Mouse (Mus musculus) macrophage (primary cell): ENCODE data around the gene Limk1. TPM values are rescaled to one million over a fixed set of nuclear protein-coding genes. Genes with fewer than 3 reads are reported as not detected.

ENCODE experiments used
- H3K27ac ChIP-seq: fragments of 350-480 bp; formaldehyde crosslinking; 2 replicates; pipeline ENCODE4 v1.9.0; 2021
- H3K36me3 ChIP-seq: fragments of 350-480 bp; formaldehyde crosslinking; 2 replicates; pipeline ENCODE4 v1.9.0; 2021; ENCODE audit errors: inconsistent target
- H3K4me3 ChIP-seq: fragments of 350-480 bp; formaldehyde crosslinking; 2 replicates; pipeline ENCODE4 v1.9.0; 2021; ENCODE audit errors: inconsistent target
- H3K79me2 ChIP-seq: fragments of 350-480 bp; formaldehyde crosslinking; 2 replicates; pipeline ENCODE4 v1.9.0; 2021; ENCODE audit errors: inconsistent target
- WGBS: methylation state at CpG from one replicate; pipeline ENCODE4 v1.1.7; 2026; ENCODE audit warnings: inconsistent platforms; ENCODE audit not compliant: missing documents; 5-methylcytosine and 5-hydroxymethylcytosine counted together
- polyA plus RNA-seq: library from polyadenylated mRNA; stranded (reverse); fragments of 250-400 nt; gene quantifications from 3 replicates; pipeline ENCODE4 v1.2.4, GENCODE M21; 2018; ENCODE audit warnings: inconsistent platforms

Limk1 gene
- polyA plus RNA-seq, 1 experiment from 2014 or later = 16.9 TPM

DNA sequence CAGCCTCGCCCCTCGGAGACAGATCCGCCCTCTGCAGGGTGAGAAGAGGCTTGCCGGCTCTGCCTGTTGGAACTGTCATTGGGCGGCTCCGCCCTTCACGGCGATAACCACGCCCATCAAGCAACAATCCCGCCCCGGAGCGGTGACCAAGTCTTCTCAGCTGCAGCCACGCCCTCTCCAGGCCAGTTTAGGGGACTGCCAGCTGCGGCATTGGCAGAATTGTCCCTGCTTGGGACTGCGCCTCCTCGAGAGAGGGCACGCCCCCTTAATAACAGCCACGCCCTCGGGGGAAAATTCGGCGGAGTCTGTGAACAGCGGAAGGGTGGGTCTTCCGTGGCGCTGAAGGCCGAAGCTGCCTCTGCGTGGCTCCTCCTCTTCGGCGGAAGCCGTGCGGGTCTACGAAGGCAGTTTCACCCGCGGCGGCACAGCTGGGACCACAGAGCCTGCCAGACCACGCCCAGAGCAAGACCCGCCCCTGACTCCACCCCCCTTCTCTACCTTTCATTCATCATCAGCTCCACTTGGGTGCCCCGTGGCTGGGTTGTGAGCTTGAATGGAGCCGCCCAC, 403 bp upstream of the Limk1 start:
- H3K27ac ChIP-seq = peak overlapping the region; percentile 21; the same call in 1 of the 2 replicates
- under 1% methylated on average over 36 of the region's 38 CpGs for WGBS

DNA sequence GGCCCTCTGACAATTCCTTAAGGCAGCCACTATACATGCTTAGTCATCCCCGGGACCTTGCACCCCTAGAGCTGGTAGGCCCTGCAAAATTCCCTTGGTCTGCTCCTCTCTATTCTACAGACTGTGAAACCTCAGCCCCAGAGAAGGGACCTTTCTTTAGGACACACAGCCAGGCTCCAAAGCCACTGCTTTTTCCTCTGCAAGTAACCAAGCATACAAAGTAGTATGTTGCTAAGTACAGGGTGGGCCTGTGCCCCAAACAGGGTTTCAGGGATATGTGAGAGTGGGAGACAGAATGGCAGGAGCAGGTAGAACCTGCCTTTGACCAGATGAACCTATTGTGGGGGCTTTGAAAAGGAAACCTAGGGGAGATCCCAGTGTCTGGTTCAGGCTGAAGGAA, 1.2 kb downstream of the Limk1 start:
- Histone ChIP-seq H3K4me3 (no peak overlapping the region), H3K27ac (no peak overlapping the region), H3K36me3 (no peaks in the 10 kb centered on the region), H3K79me2 (no peaks in the 10 kb centered on the region)
- WGBS = 87% methylated on average over 1 of the region's 1 CpGs

More for the DNA sequence above, 403 bp upstream of the Limk1 start:
- no peaks in the 10 kb centered on the region for H3K79me2 ChIP-seq
- peak overlapping the region; percentile 26 for H3K4me3 ChIP-seq
- no peaks in the 10 kb centered on the region for H3K36me3 ChIP-seq

- Histone ChIP-seq H3K4me3 (no peak overlapping the region), H3K79me2 (no peaks in the 10 kb centered on the region), H3K36me3 (no peaks in the 10 kb centered on the region), H3K27ac (no peak overlapping the region)
- WGBS = 92% methylated on average over 6 of the region's 6 CpGs
These were observed 1.9 kb downstream of the Limk1 start for GRCm38 (mm10) chr5:134686541-134686940.

DNA sequence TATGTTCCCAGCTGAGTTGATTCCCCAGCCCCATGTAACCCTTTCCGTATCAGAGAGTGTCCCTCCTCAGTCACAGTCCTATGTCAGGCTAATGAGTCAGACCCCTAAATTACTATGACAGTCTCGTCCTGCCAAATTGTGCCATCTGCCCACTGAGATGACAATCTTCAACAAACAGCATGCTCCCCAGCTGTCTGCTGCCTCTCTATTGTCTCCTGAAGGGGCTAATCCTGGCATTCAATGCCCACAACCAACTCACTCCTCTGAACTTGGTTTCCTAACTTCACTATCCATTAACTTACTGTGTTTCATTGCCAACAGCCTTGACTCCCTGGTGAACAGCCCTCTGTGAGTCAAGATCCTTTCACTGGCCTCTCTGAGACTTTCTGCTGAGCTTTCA, 4.0 kb downstream of the Limk1 start:
- Histone ChIP-seq H3K79me2 (no peaks in the 10 kb centered on the region), H3K27ac (no peak overlapping the region), H3K4me3 (no peak overlapping the region), H3K36me3 (no peaks in the 10 kb centered on the region)
- 97% methylated on average over 2 of the region's 2 CpGs for WGBS

DNA sequence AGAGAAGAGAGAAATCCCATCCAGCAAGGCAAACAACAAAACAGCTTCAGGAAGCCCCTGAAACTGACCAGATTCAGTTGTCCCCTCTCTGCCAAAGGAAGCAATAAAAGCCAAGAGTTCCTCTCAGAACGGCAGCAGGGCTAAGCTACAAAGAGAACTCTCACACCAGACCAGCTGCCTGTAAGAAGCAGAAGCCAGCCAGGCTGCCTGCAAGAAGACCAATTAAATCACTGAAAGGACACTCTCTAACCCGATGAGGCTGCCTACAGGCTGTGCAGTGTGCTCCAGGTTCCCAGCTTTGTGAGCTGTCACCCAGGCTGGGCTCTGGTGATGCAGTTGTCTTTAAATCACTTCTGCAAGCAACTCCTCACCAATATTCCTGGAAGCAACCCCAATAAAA, 4.6 kb downstream of the Limk1 start:
- Histone ChIP-seq H3K4me3 (no peak overlapping the region), H3K36me3 (no peaks in the 10 kb centered on the region), H3K27ac (no peak overlapping the region), H3K79me2 (no peaks in the 10 kb centered on the region)
- 73% methylated on average over 2 of the region's 2 CpGs for WGBS

- Histone ChIP-seq H3K79me2 (peaks cover 6% of the 10 kb centered on the region; the same call in 1 of the 2 replicates), H3K4me3 (no peak overlapping the region), H3K27ac (no peak overlapping the region), H3K36me3 (no peaks in the 10 kb centered on the region)
- WGBS = 91% methylated on average over 12 of the region's 12 CpGs
These were observed 8.2 kb downstream of the Limk1 start for GRCm38 (mm10) chr5:134680238-134680637.

DNA sequence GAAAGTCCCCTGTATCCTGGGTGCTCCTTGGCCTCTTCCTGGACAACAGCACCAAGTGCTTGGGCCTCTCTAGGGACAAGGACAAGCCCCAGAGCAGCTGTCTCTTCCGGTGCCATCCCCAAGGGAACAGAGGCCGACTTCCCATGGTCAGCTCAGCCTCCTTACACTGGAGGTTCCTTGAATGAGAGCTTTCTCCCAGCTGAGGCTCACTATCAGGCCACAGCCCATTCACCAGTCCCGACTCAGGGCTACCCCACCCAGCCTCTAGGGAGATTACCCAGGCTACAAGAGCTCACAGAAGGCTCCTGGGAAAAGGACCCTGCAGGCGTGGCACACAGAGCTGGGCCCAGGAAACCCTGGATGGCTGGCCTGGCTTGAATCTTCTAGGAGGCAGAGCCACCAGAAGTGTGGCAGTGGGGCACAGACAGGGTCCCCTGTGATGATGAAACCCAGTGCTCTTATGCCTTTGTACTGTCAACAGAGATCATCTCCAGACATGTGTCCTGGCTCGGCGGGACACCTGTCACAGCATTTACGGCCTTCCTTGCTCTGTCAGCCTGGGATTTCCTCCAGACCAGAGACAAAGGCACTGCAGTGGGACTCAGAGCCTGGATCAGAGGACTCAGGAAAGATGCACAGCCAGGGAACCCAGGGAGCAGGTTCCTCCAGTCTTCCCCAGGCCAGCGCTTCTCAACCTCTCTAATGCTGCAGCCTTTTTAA, 9.4 kb downstream of the Limk1 start:
- Histone ChIP-seq H3K79me2 (peaks cover 12% of the 10 kb centered on the region; the same call in 1 of the 2 replicates), H3K27ac (peak overlapping the region; percentile 52; the same call in 1 of the 2 replicates), H3K4me3 (no peak overlapping the region), H3K36me3 (no peaks in the 10 kb centered on the region)
- WGBS = 91% methylated on average over 8 of the region's 8 CpGs

DNA sequence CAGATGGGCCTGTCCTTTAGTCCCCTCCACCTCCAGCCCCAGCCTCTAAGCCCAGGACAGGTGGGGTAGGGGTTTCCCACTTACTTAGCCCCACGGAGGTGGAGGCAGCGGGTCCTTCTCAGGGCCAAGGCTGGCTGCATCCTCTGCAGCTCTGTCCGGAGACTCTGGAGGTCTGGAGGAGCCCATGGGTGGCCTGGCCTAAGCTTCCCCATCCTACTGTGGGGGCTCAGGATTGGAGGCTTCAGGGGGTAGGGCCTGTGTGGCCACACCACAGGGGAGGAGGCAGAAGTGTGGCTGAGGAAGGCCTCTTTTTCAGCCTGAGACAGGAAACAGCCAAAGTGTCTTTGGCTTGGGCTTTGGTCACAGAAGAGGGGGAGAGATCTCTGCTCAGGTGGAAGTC, 10.4 kb downstream of the Limk1 start:
- Histone ChIP-seq H3K27ac (peak overlapping the region; percentile 52), H3K4me3 (peak overlapping the region; percentile 64)
- 7% methylated on average over 3 of the region's 3 CpGs for WGBS

DNA sequence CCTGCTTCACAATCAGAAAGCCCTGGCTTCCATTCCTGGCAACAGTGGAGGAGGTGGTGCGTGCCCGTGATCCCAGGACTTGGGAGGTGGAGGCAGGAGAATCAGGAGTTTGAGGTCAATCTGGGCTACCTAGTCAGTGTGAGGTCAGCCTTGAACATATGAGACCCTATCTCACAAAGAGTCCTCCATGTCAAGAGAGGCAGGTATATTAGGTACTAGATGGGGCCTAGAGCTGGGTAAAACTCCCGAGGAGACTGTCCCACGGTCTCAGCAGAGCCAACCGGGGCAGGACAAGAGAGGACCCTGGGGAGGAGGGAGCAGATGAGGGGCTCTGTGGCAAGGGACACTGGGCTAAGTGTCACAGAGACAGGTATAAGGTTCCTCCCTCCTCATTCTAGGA, 10.9 kb downstream of the Limk1 start:
- Histone ChIP-seq H3K36me3 (peaks cover 6% of the 10 kb centered on the region), H3K79me2 (peaks cover 12% of the 10 kb centered on the region; the same call in 1 of the 2 replicates), H3K4me3 (peak overlapping the region; percentile 64), H3K27ac (peak overlapping the region; percentile 52)
- 37% methylated on average over 5 of the region's 5 CpGs for WGBS

More for the DNA sequence above, 10.4 kb downstream of the Limk1 start:
- peaks cover 12% of the 10 kb centered on the region; the same call in 1 of the 2 replicates for H3K79me2 ChIP-seq
- H3K36me3 ChIP-seq = peaks cover under 1% of the 10 kb centered on the region; the same call in 1 of the 2 replicates

GRCm38 (mm10) chr5:134675956-134676759, 12.2 kb downstream of the Limk1 start:
- peaks cover 19% of the 10 kb centered on the region for H3K36me3 ChIP-seq
- 17% methylated on average over 14 of the region's 14 CpGs for WGBS

GRCm38 (mm10) chr5:134674977-134675376, 13.4 kb downstream of the Limk1 start:
- H3K36me3 ChIP-seq = peaks cover 25% of the 10 kb centered on the region
- no peak overlapping the region for H3K27ac ChIP-seq
- no peak overlapping the region for H3K4me3 ChIP-seq
- WGBS = 84% methylated on average over 5 of the region's 5 CpGs
- H3K79me2 ChIP-seq = peaks cover 12% of the 10 kb centered on the region; the same call in 1 of the 2 replicates

More at GRCm38 (mm10) chr5:134675956-134676759, 12.2 kb downstream of the Limk1 start:
- Histone ChIP-seq H3K4me3 (peak overlapping the region; percentile 34), H3K27ac (peak overlapping the region; percentile 22), H3K79me2 (peaks cover 12% of the 10 kb centered on the region; the same call in 1 of the 2 replicates)

DNA sequence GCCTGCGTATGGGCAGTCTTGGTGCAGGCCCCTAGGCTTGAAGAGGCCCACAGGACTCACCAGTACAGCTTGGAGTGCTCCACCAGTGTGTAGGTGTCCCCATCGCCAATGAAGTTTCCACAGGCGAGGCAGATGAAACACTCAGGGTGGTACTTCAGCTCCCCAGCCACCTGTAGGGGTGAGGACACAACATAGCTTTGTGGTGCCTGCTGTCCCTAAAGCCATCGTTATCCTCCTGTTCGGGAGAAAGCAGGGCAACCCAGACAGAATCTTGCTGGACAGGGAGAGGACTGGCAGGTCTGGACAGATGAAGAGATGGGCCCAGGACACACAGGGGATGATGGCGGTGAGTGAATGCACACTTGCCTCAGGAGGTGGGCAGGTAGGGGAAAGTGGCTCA, 15.8 kb downstream of the Limk1 start:
- H3K79me2 ChIP-seq = peaks cover 12% of the 10 kb centered on the region; the same call in 1 of the 2 replicates
- H3K4me3 ChIP-seq = no peak overlapping the region
- H3K36me3 ChIP-seq = peaks cover 40% of the 10 kb centered on the region
- H3K27ac ChIP-seq = no peak overlapping the region
- 95% methylated on average over 6 of the region's 6 CpGs for WGBS

- Histone ChIP-seq H3K4me3 (no peak overlapping the region), H3K79me2 (peaks cover 12% of the 10 kb centered on the region; the same call in 1 of the 2 replicates), H3K36me3 (peaks cover 44% of the 10 kb centered on the region), H3K27ac (no peak overlapping the region)
- WGBS = 94% methylated on average over 1 of the region's 1 CpGs
These were observed 16.2 kb downstream of the Limk1 start for GRCm38 (mm10) chr5:134672198-134672516.

DNA sequence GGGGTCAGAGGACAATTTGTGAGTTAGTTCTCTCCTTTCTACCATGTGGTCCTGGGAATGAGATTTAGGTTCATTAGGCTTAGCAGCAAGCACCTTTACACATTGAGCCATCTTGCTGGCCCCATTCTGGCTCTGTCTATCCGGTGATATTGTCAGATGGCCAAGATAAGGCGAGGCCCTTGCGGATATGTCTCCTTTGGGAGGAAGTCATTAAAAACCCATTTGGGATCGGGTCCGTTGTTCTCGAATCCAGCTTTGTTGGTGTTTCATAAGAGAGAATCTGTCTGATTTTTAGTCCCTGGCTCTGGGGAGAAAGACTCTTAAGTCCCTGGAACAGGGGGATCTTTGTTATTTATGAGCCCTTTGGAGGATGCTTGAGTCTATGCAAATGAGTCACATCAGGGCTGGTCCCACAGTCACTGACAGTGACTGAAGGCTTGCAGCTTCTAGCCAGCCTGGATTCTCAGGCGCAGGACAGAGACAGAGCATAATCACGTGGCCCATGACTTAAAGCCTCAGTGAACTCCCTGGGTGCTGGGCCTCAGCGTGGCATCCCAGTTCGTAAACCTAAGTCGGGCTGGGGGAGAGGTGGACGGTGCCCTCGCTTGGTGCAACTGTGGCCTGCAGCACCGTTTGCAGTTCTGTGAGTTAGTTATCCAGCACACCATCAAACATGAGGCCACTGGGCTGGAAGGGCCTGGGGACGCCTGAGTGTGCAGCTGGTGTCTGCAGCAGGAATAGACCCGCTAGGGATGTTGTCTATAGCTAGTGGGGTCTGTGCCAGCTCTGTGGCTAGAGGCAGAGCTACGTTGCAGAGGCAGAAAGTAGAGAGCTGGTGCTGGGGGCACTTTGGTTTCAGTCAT, 16.8 kb downstream of the Limk1 start:
- peaks cover 12% of the 10 kb centered on the region; the same call in 1 of the 2 replicates for H3K79me2 ChIP-seq
- no peak overlapping the region for H3K4me3 ChIP-seq
- WGBS = 95% methylated on average over 17 of the region's 17 CpGs
- no peak overlapping the region for H3K27ac ChIP-seq
- peaks cover 49% of the 10 kb centered on the region for H3K36me3 ChIP-seq
